ENCODE assay signal across 8 mouse cellular contexts in the genomic region with DNA sequence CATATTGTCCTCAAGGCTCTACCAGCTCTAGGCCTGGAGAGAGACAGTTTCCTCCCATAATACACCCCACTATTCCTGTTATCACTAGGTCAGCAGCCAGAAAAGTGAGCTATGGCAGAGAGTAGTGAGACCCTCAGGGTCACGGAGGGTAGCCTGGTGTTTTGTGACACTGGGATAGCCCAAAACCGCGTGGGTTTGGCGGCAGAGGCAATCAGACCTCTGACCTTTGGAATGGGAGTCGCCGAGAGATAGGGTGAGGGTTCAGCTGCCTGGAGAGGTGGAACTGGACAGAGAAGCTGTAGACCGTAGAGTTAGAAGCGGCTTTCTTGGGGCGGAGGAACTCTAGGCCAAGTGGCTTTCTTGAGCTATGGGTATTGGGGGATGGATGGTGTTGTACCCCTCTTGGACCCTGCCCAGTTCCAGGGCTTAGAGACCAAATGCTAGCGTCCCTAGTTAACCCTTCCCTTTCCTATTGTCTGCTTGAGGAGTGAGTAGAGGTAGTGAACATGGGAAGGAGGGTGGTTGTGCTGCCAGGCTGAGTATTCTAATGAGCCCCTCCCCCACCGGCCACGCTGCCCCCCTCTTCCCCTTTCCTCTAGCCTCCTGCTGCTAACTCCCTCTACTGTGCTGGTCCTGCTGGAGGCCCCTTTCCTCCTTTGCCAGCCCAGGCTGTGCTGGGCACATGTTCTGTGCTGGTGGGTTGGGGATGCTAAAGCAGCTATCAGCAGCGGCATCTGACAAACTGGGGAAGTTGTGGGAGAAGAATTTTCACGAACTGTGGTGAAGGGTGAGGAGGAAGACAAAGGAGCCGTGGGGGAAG.
A peak's percentile ranks its signal among the peaks of the same experiment; 100 is the strongest.
DNase-seq lines count a peak whose midpoint lies in the region; ATAC-seq and TF ChIP-seq lines count a peak whose summit lies in the region.

No protein-coding gene starts in this region.

- H3K36me3 ChIP-seq in erythroblast, embryonic 14.5 days (ENCODE audit: control insufficient read depth): peaks cover 17% of the 10 kb centered on the region
- H3K36me3 ChIP-seq in ES-E14 (ENCODE audit: control insufficient read depth, insufficient read depth, low read length, poor library complexity, severe bottlenecking): peaks cover 25% of the 10 kb centered on the region
- peaks cover 34% of the 10 kb centered on the region for H3K36me3 ChIP-seq in liver, embryonic 12.5 days

- peak overlapping the region; percentile 97 for H3K4me2 ChIP-seq in liver, embryonic 12.5 days

- no peak for ATAC-seq in erythroblast, adult 5-6 weeks (replicated peaks; ENCODE audit: low FRiP score, poor library complexity, severe bottlenecking)
- peak; percentile 14 for ATAC-seq in liver, embryonic 12.5 days

- in situ Hi-C loops in ES-E14 (cut with MboI; ENCODE audit: low sequenced_read_pairs in 2 of 2, unreplicated experiment in 2 of 2): no loop called here

- H3K27me3 ChIP-seq in erythroblast, embryonic 14.5 days (ENCODE audit: control insufficient read depth): no peaks in the 10 kb centered on the region
- no peaks in the 10 kb centered on the region for H3K27me3 ChIP-seq in liver, embryonic 12.5 days (replicated peaks)

- H3K9ac ChIP-seq in ES-E14 (ENCODE audit: insufficient read depth, low read depth, low read length, poor library complexity, severe bottlenecking): peak overlapping the region; percentile 69
- H3K9ac ChIP-seq in liver, embryonic 12.5 days: peak overlapping the region; percentile 76

- DNase-seq in ES-E14 (ENCODE audit: low read depth, low spot score): no peak
- peak; percentile 53 for DNase-seq in forelimb bud, embryonic 11.5 days (ENCODE audit: low read depth, low spot score)
- DNase-seq in retina, postnatal 1 day: peak; percentile 60
- DNase-seq in cerebellum, adult 9-10 months: no peak
- DNase-seq in cerebellum, postnatal 14 days: no peak

- H3K27ac ChIP-seq in ES-E14 (ENCODE audit: insufficient read depth, low read depth, low read length, poor library complexity, severe bottlenecking): peak overlapping the region; percentile 50
- peak overlapping the region; percentile 85 for H3K27ac ChIP-seq in liver, embryonic 12.5 days

- H3K4me1 ChIP-seq in erythroblast, embryonic 14.5 days (ENCODE audit: control insufficient read depth): peaks cover 25% of the 10 kb centered on the region
- H3K4me1 ChIP-seq in ES-E14 (ENCODE audit: control insufficient read depth in 2 of 2, insufficient read depth in 2 of 2, low read length in 2 of 2, poor library complexity in 1 of 2): peaks cover 10 to 51% of the 10 kb centered on the region in 2 experiments
- H3K4me1 ChIP-seq in liver, embryonic 12.5 days: peaks cover 76% of the 10 kb centered on the region

- H3K4me3 ChIP-seq in erythroblast, embryonic 14.5 days (replicated peaks): peak overlapping the region; percentile 65
- H3K4me3 ChIP-seq in ES-E14 (ENCODE audit: insufficient read depth in 1 of 2, low read depth in 1 of 2, low read length in 2 of 2, poor library complexity in 1 of 2, severe bottlenecking in 1 of 2): peak overlapping the region; percentile 61 to 64
- H3K4me3 ChIP-seq in liver, embryonic 12.5 days: peak overlapping the region; percentile 67

- H3K9me3 ChIP-seq in erythroblast, embryonic 14.5 days (ENCODE audit: control insufficient read depth, low read length): no peaks in the 10 kb centered on the region
- H3K9me3 ChIP-seq in ES-E14 (ENCODE audit: control insufficient read depth, insufficient read depth, low read depth, low read length): no peaks in the 10 kb centered on the region
- no peaks in the 10 kb centered on the region for H3K9me3 ChIP-seq in liver, embryonic 12.5 days (replicated peaks)

- 9% methylated on average over 15 of the region's 15 CpGs for WGBS in liver, embryonic 12.5 days (ENCODE audit: insufficient replicate concordance)

TF ChIP-seq in ES-E14, 5 proteins besides CTCF, POLR2A, EP300 and RAD21:
- TF ChIP-seq HCFC1 (IDR thresholded peaks at IDR 0.05; ENCODE audit: borderline replicate concordance, insufficient read depth, low read length) (no peak), MAFK (IDR thresholded peaks at IDR 0.05; ENCODE audit: insufficient read depth, low read depth, low read length) (no peak), CHD2 (IDR thresholded peaks at IDR 0.05; ENCODE audit: low read depth, low read length) (no peak), ZC3H11A (IDR thresholded peaks at IDR 0.05; ENCODE audit: borderline replicate concordance, low read depth, low read length) (no peak), ZNF384 (IDR thresholded peaks at IDR 0.05; ENCODE audit: low read depth, low read length) (no peak)

Comparison
In these comparisons a context has a peak if more than half of its experiments do, and no peak if none do; other contexts are left out.
1. DNase-seq: peak in forelimb bud, embryonic 11.5 days (single experiment) and retina, postnatal 1 day (single experiment); none in ES-E14 (single experiment), cerebellum, adult 9-10 months (single experiment) and cerebellum, postnatal 14 days (0 of 2).
2. Peak in every context shown above with its lines, with median percentiles within 50 percentile points of each other: H3K4me3 ChIP-seq.